Mouse (Mus musculus): ENCODE measurements around the gene Lpp.

- no peak for TF ChIP-seq CTCF (IDR thresholded peaks at IDR 0.05; ENCODE audit: low read depth, low read length)
- no peak for TF ChIP-seq POLR2A (IDR thresholded peaks at IDR 0.05; ENCODE audit: borderline replicate concordance, low read depth, low read length)
These were observed 519.7 kb downstream of the Lpp start for GRCm38 (mm10) chr16:24913021-24913420.

Measured in bone marrow macrophage, adult 2 months (primary cell).